Mouse (Mus musculus) heart, postnatal 0 days (tissue): ENCODE measurements around the gene Dpp4. TPM values are rescaled to one million over a fixed set of nuclear protein-coding genes. Genes with fewer than 3 reads are reported as not detected.

Experiments used
- ATAC-seq: fragments of 200-750 bp; cut with Nextera tagmentation; 2 replicates; pipeline ENCODE4 v1.8.0; 2017; ENCODE audit warnings: low read depth, moderate number of reproducible peaks, moderate library complexity; ENCODE audit not compliant: insufficient read depth
- DNase-seq: peaks from one replicate; pipeline ENCODE4 v3.0.0-alpha.2; 2016; ENCODE audit warnings: low spot score
- H3K27ac ChIP-seq: fragments of 300-500 bp; sonication (generic); 2 replicates; pipeline ENCODE4 v1.5.1; 2014; ENCODE audit warnings: low read depth, mild to moderate bottlenecking
- H3K27me3 ChIP-seq: fragments of 300-500 bp; sonication (generic); 2 replicates; pipeline ENCODE4 v1.6.1; 2014; ENCODE audit warnings: low read length, mixed read lengths; ENCODE audit not compliant: control insufficient read depth, insufficient read depth
- H3K36me3 ChIP-seq: fragments of 300-500 bp; sonication (generic); replicated peaks from 2 replicates; pipeline ENCODE4 v1.6.1; 2014; ENCODE audit warnings: low read length, mixed read lengths; ENCODE audit not compliant: control insufficient read depth, insufficient read depth
- H3K4me1 ChIP-seq: fragments of 300-500 bp; sonication (generic); 2 replicates; pipeline ENCODE4 v1.6.1; 2014; ENCODE audit warnings: antibody characterized with exemption; ENCODE audit not compliant: control insufficient read depth, insufficient read depth
- H3K4me2 ChIP-seq: fragments of 300-500 bp; sonication (generic); 2 replicates; pipeline ENCODE4 v1.6.1; 2014; ENCODE audit warnings: low read depth, mild to moderate bottlenecking, low read length, moderate library complexity
- H3K4me3 ChIP-seq: fragments of 300-500 bp; sonication (generic); 2 replicates; pipeline ENCODE4 v1.5.1; 2014; ENCODE audit warnings: low read depth, low read length
- H3K9ac ChIP-seq: fragments of 300-500 bp; sonication (generic); replicated peaks from 2 replicates; pipeline ENCODE4 v1.6.1; 2014; ENCODE audit warnings: low read depth, low read length, mixed read lengths
- H3K9me3 ChIP-seq: fragments of 300-500 bp; sonication (generic); replicated peaks from 2 replicates; pipeline ENCODE4 v1.6.1; 2016; ENCODE audit warnings: low read length; ENCODE audit not compliant: control insufficient read depth
- CTCF ChIP-seq: IDR thresholded peaks from 2 replicates; pipeline ENCODE4 v1.5.1; 2016; ENCODE audit warnings: antibody characterized with exemption, control low read depth, low read depth
- EP300 ChIP-seq: IDR thresholded peaks from 2 replicates; pipeline ENCODE4 v1.6.1; 2016; ENCODE audit warnings: antibody characterized with exemption, low read depth
- WGBS: fragments of 180-500 bp; shearing (Covaris S2); extraction: QIAGEN DNeasy Blood & Tissue Kit; methylation state at CpG from one replicate; pipeline ENCODE4 v1.1.7; 2014; 5-methylcytosine and 5-hydroxymethylcytosine counted together
- polyA plus RNA-seq: library from polyadenylated mRNA; unstranded; fragments of >200 nt; fragmentation: Nextera tagmentation; extraction: Ambion mirVana; gene quantifications from 2 replicates; pipeline ENCODE4 v1.2.1, GENCODE M21; 2015
- total RNA-seq: library from RNA; depleted of rRNA; stranded (reverse); fragments of >200 nt; gene quantifications from 2 replicates; pipeline ENCODE4 v1.2.3, GENCODE M21; 2014; ENCODE audit warnings: low replicate concordance

The Dpp4 gene
- total and polyA plus RNA-seq, 2 experiments from 2014 or later, result 5.2 to 10.4 TPM

DNA sequence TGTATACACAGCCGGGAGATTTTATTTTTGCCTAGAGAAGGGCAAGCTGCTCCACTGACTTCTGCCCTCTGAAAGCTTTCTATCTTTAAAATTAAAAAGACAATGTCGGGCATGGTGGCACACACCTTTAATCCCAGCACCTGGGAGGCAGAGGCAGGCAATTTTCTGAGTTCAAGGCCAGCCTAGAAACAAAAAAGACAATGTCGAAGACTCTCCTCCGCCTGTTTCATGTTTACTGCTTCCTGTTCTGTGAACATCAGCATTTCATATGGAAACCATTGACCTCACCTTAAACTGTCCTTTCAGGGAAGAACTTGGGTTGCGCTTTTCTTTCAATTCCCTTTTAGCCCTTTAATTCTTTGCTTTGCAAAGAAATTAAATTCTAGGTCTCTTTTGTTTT, 3.8 kb downstream of the Dpp4 start:
- ATAC-seq, result no peak

DNA sequence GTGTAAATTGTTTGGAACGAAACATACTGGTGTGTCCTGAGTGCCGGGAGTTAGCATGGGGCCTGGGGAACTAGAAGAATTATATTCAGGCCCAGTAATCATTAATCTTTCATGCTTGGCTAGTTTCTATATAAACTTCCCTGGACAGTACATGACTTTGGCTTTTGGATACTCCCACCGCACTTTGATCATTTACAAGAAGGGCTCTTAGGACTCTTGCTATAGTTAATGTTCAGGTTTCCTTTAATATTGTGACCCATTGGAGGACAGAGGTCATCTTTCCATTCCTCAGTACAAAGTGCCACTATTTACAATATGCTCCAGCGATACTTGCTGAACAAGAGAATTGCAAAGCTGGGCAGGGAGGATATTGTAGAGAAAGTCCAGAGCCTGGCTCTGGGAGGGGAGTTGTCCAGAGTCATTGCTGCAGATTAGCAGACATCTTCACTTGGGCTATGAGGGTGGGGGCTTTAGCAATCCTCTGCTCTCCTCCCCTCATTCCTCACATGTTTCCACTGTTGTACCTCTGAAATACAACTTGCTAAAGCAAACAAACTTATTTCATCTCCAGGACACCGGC, 8.4 kb downstream of the Dpp4 start:
- no peak overlapping the region for H3K4me3 ChIP-seq
- H3K9ac ChIP-seq, result no peak overlapping the region
- H3K27me3 ChIP-seq, result no peaks in the 10 kb centered on the region
- no peak for TF ChIP-seq CTCF
- TF ChIP-seq EP300, result no peak
- no peak overlapping the region for H3K4me2 ChIP-seq
- no peak for DNase-seq
- H3K27ac ChIP-seq, result no peak overlapping the region
- no peaks in the 10 kb centered on the region for H3K9me3 ChIP-seq
- no peaks in the 10 kb centered on the region for H3K4me1 ChIP-seq
- WGBS, result 87% methylated on average over 5 of the region's 5 CpGs
- no peaks in the 10 kb centered on the region for H3K36me3 ChIP-seq
- no peak for ATAC-seq

More for the DNA sequence above, 3.8 kb downstream of the Dpp4 start:
- Histone ChIP-seq H3K27me3 (peaks cover 3% of the 10 kb centered on the region; the same call in 1 of the 2 replicates), H3K9me3 (no peaks in the 10 kb centered on the region), H3K4me3 (no peak overlapping the region), H3K4me2 (no peak overlapping the region), H3K27ac (no peak overlapping the region), H3K4me1 (no peaks in the 10 kb centered on the region; the same call in 1 of the 2 replicates), H3K36me3 (no peaks in the 10 kb centered on the region), H3K9ac (no peak overlapping the region)
- TF ChIP-seq EP300, result no peak
- 75% methylated on average over 5 of the region's 5 CpGs for WGBS
- no peak for DNase-seq

DNA sequence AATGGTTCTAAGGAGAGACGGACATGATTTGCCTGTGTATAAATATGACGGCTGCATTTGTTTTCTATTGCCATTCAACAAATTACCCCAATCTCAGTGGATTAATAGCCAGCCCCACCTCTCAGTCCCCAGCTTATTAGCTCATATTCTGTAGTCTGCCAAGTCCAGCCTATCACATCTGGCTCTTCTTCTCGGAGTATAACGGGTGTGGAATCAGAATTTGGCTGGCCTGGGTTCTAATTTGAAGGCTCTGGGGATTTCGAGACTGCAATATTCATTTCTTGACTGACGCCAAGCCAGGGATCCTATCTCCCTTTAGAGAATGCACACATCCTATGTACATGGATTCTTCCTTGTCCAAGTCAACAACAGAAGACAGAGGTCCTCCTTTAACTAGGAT, 11.0 kb downstream of the Dpp4 start:
- H3K4me1 ChIP-seq, result no peaks in the 10 kb centered on the region
- no peaks in the 10 kb centered on the region for H3K27me3 ChIP-seq
- 72% methylated on average over 6 of the region's 6 CpGs for WGBS
- H3K27ac ChIP-seq, result no peak overlapping the region
- H3K4me3 ChIP-seq, result no peak overlapping the region
- no peak for ATAC-seq
- no peak overlapping the region for H3K9ac ChIP-seq
- H3K9me3 ChIP-seq, result no peaks in the 10 kb centered on the region
- H3K36me3 ChIP-seq, result no peaks in the 10 kb centered on the region
- no peak for DNase-seq
- H3K4me2 ChIP-seq, result no peak overlapping the region
- no peak for TF ChIP-seq CTCF
- TF ChIP-seq EP300, result no peak

DNA sequence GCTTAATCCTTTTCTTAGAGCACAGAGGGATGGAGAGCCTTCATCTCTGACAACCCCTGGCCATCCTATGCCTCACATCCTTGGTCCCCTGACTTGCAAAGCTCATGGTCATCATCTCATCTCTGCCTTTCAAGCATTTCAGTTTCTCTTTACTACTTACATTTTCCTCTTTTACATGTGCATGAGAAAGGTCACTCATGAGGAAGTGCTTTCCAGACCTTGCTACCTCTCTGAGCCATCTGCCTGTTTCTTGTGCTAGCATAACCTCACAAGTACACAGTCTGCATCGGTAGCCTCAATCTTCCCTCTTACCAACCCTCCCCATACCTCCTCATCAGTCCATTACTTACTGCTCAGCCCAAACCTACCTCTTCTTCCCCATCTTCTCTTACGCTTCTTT, 12.2 kb downstream of the Dpp4 start:
- no peak overlapping the region for H3K4me2 ChIP-seq
- TF ChIP-seq EP300 (no peak), CTCF (no peak)
- no peak overlapping the region for H3K4me3 ChIP-seq
- no peak overlapping the region for H3K9ac ChIP-seq
- no peak overlapping the region for H3K27ac ChIP-seq
- H3K27me3 ChIP-seq, result no peaks in the 10 kb centered on the region
- H3K9me3 ChIP-seq, result no peaks in the 10 kb centered on the region
- no peak for DNase-seq
- ATAC-seq, result no peak
- no peaks in the 10 kb centered on the region for H3K36me3 ChIP-seq
- no peaks in the 10 kb centered on the region for H3K4me1 ChIP-seq
- 93% methylated on average over 2 of the region's 2 CpGs for WGBS

DNA sequence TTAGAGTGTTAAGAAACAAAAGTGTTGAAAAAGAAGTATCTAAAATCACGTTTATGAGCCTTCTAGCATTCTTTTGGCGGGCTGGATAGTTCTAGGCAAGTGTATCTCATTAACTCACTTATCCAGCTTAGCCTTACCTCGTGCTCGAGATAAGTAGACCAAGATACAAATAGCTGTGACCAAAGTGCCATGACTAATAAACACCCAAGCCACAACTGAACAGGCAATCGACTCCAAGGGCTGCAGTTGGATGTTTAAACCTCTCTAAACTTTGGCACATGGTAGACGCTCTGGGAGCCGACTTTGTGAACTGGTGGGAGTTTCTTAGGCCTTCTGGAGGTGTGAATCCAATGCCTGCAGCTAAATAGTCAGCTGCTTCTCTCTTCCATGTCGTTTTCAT, 12.7 kb downstream of the Dpp4 start:
- H3K27me3 ChIP-seq, result no peaks in the 10 kb centered on the region
- WGBS, result 61% methylated on average over 8 of the region's 8 CpGs
- no peak overlapping the region for H3K9ac ChIP-seq
- DNase-seq, result no peak
- ATAC-seq, result no peak
- H3K4me3 ChIP-seq, result no peak overlapping the region
- H3K27ac ChIP-seq, result no peak overlapping the region
- TF ChIP-seq CTCF, result no peak
- no peak for TF ChIP-seq EP300
- no peak overlapping the region for H3K4me2 ChIP-seq
- no peaks in the 10 kb centered on the region for H3K9me3 ChIP-seq
- H3K36me3 ChIP-seq, result no peaks in the 10 kb centered on the region
- no peaks in the 10 kb centered on the region for H3K4me1 ChIP-seq

DNA sequence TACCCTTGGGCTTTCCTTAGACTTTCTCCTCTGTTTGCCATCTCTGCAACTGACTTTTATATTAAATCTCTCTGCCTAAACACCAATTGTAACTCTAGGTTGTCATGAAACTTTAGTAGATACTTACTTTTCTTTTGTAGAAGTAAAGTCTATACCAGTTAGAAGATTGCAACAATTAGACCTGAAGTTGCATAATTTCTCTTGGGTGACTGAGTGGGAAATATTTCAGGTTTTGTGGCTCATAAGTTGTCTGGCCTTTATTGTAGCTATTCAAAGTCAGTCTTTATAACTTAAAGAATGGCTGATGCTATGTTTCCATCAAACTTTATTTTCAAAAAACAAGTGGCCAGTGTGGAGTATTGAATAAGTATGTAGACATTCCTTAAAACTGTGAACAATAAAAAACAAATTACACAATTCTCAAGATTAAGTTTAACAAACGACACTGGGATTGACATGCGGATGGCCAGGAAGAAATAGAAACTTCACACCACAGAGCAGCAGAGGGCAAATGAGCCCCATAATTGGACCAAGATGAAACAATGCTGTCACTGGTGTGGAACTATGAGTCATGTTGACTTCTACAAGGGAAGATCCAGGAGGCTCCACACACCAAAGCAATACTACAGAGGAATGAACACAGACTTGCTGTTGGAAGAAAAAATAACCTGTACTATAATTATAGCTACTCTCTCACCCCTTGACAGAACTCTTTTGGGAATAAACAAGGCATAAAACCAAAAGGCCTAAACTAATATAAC, 13.7 kb downstream of the Dpp4 start:
- no peak for ATAC-seq
- TF ChIP-seq EP300, result no peak
- TF ChIP-seq CTCF, result no peak
- DNase-seq, result no peak
- 82% methylated on average over 2 of the region's 2 CpGs for WGBS
- Histone ChIP-seq H3K4me3 (no peak overlapping the region), H3K9ac (no peak overlapping the region), H3K9me3 (no peaks in the 10 kb centered on the region), H3K4me2 (no peak overlapping the region), H3K27ac (no peak overlapping the region), H3K27me3 (no peaks in the 10 kb centered on the region), H3K4me1 (no peaks in the 10 kb centered on the region), H3K36me3 (no peaks in the 10 kb centered on the region)
